Mouse (Mus musculus): ENCODE data around the gene Pex5l.

The Pex5l gene

GRCm38 (mm10) chr3:32947486-32947885 is 195.6 kb downstream of the Pex5l start:
- no peak for DNase-seq (ENCODE audit: inconsistent ontology term)

DNA sequence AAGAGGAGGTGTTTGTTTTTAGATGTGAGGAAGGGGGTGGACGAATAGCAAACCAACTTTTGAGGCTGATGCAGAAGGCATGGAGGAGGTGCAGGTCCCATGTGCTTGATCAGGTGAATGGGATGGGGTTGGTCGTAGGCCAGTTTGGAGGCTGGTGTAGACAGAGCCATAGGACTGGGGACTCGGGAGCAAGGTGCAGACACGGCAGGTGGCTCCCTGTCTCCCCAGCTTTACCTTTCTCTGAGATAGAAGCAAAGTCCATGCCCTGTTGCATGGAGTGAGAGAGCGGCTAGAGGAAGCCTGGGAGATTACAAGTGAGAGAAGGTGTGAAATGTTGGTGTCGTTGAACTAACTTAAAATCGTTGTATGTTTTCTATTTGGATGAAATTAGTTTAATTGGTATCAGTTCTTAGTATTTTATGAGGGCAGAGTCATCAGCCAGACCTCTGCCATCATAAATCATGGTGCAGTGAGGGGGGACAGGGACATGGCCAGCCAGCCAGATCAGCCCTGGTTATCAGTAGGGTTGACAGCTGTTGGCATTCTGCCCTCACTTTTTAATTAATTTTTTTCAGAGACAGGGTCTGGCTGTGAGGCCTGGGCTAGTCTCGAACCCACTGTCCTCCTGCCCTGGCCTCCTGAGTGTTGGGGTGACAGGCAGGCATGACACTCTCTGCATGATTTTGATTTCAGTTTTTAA is 203.1 kb downstream of the Pex5l start:
- DNase-seq (ENCODE audit: inconsistent ontology term): no peak

GRCm38 (mm10) chr3:32924168-32924567 is 218.9 kb downstream of the Pex5l start:
- no peak for DNase-seq (ENCODE audit: inconsistent ontology term)

- peak; percentile 57 for DNase-seq (ENCODE audit: inconsistent ontology term)
Measured at GRCm38 (mm10) chr3:32910071-32910551, 232.9 kb downstream of the Pex5l start.

DNA sequence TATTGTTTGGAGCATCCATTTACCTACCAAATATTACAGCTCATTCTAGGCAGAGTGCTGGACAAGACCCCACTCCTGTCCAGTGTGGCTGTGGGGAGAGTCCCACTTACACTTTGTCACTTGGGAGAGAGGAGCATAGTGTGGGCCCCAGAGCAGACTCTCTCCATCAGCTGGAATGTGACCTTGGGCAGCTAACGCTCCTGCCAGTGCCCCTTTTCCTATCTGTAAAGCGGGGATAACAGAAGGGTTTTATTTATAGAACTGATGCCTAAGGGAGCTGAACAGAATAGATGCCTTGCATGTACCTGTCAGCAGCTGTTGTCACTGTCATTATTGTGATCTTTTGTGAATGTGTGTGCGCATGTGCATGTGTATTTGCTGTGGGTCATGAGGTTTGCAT is 234.6 kb downstream of the Pex5l start:
- no peak for DNase-seq (ENCODE audit: inconsistent ontology term)

GRCm38 (mm10) chr3:32905850-32906779 is 236.9 kb downstream of the Pex5l start:
- DNase-seq (ENCODE audit: inconsistent ontology term): no peak

- no peak for DNase-seq (ENCODE audit: inconsistent ontology term)
Measured at GRCm38 (mm10) chr3:32904599-32904998, 238.4 kb downstream of the Pex5l start.

GRCm38 (mm10) chr3:32903462-32903861 is 239.6 kb downstream of the Pex5l start:
- DNase-seq (ENCODE audit: inconsistent ontology term): no peak
